Mouse (Mus musculus) spleen, adult 12 weeks (tissue): ENCODE results near the gene Gps1.
"Not testable (repeated sequence)": the region's sequence is repeated elsewhere in the genome, so short reads cannot be mapped to it uniquely, and the experiment has no call there.

ENCODE experiments used
- DNase-seq: peaks from one replicate; pipeline ENCODE4 v3.0.0; 2022; ENCODE audit warnings: low spot score

Gene Gps1

DNA sequence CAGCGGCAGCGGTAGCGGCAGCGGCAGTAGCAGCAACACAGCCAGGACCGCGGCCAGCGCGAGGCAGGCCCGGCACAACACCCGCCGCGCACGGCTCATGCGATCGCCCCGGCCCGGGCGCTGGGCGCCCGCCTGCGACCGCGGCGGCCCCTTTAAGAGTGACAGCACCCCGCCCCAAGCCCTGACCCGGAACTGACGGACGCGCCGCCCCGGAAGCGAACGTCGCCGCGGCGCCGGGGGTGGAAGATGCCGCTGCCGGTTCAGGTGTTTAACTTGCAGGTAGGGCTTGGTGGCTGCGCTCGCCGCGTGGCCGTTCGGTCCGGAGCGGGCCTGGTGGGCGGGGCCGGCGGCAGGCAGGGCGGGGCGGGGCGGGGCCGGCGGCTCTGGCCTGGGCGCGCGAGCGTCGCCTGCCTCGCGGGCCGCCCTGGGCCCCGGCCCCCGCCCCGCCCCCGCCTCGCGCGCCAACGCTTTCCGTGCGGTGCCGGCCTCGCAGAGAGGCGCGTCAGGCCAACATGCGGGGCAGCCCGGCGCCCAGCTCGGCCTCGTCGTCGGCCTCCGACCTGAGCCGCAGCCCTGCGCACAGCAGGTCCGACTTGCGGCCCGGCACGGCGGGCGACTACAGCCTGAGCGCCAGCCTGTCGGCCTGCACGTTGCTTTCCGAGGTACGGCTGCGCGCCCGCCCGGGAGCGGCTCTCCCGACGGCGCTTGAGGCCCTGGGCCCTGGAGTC lies at the start of gene Gps1, which contains the start of gene Rfng:
Gps1 (plus strand) TSS at position 209 of the 728 bp plus-strand sequence.
Rfng (minus strand) TSS at position 144 of the 728 bp plus-strand sequence.
- DNase-seq, result peak; percentile 77

DNA sequence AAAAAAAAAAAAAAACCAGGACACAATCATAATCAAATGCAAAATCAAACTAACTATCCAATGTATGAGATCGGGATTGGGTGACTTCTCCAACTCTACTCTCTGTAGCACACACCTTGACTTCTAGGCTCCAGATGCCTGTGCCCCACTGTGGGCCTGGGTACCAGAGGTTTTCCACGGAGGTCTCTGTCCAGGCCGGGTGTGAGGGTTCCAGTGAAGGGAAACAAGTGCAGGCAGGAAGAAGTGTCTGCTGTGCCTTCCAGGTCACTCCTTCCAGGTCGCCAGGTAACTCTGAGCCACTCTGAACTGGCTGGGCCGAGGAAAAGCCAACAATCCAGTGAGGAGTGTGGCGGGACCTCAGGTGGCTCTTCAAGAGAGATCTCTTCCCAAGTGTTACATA lies 47.6 kb upstream of the Gps1 start:
- no peak for DNase-seq

DNA sequence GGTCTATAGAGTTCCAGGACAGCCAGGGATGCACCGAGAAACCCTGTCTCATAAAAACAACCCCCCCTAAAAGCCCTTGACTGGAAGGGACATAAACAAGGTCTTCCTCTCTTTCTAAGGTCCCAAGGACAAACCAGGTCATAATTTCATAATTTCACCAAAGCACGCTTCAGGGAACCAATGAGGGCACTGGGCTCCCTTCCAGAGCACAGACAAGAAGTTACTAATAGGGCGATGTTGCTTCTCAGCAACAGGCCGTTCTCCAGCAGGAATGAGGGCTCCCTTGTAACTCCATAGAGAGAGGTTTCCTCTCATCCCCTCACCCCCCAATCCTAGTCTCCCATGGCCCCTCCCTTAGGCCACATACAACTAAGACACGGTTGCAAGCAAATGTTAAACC lies 43.1 kb upstream of the Gps1 start:
- no peak for DNase-seq

DNA sequence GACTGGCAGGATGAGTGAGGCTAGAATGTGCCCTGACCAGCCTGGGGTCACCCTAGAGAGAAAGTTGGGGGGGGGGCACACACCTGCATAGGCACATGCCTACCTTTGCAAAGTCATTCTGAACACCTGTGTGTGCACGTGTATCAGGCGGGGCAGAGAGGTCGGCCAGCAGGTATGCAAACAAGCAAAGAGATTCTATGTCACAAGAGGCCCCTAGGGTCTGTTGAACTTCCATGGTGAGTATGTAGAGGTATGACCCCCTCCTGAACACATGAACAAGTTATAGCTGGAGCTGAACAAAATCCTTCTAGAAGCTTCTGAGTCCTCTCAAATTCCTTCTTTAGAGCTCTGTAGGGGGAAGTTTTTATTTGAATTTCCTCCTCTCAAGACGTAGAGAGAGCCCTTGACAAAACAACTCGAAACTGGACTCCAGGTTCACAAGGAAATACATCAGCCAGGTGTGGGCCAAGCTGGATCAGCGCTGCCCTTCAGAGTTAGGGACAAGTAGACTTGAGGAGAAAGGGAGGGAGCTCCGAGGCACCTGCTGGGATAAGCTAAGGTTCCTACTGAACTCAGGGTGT lies 39.9 kb upstream of the Gps1 start:
- no peak for DNase-seq

DNA sequence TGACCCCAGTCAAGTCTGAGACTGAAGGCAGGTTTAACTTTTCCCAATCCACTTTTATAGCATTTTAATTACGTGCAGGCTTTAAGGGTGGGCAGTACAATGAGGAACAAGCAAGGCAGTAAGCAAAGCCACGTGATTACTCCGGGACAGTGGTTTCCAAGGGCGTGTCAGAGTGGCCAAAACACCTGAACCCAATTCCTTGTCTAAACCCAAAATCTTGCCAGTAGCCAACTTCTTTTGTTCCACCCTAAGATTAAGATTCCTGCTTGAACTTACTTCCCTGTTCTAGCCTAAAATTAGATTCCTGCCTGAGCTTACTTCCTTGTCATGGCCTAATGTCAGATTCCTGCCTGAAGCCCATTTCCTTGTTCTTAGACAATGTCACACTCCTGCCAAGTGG lies 36.1 kb upstream of the Gps1 start:
- no peak for DNase-seq

DNA sequence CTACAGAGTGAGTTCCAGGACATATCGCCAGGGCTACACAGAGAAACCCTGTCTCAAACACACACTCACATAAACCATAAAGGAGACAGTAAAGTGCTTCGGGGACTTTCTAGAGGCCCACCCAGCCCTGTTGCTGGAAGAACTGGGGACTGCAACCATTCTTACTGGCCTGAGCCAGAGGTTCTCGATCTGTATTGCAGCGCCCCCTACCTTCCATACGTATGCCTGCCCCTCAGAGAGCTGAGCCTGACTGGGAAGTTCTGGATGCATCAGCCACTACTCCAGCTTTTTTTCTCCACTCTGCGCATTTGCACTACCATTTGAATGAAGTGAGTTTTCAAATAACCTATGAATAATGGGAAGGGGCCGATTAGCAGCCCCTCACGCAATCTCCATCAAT lies 34.6 kb upstream of the Gps1 start:
- peak; percentile 11 for DNase-seq

DNA sequence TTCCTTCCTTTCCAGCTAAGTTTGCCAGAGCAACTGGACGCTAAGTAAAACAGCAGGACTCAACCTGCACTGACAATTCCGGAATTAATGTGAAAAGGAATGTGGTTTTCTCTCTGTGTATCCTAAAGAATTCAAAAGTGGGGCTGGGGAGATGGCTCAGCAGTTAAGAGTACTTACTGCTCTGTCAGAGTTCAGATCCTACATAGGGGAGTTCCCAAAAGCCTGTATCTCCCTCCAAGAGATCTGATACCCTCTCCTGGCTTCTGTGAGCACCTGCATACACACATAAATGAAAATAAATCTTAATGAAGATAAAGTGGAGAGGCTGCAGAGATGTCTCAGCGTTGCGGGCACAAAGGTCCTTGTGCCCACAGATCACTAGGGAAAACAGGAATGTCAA lies 32.5 kb upstream of the Gps1 start:
- no peak for DNase-seq

DNA sequence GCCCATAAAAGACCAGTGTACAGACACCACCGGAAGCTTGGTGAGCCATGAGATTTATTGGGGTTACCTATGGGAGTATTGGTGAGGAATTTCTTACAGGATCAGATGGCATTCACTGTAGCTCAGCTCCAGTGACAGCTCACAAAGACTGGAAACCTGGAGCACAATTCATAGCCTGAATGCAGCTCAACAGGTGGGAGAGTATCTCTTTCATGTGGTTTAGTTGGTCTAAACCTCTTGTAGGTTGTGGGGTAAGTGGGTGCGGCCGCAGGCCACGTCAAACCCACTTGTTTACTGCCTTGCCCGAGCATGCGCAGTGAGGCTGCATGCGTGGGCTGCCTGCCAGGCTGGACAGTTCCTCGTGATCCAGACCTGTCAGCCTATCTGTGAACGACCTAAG lies 23.8 kb upstream of the Gps1 start:
- no peak for DNase-seq

DNA sequence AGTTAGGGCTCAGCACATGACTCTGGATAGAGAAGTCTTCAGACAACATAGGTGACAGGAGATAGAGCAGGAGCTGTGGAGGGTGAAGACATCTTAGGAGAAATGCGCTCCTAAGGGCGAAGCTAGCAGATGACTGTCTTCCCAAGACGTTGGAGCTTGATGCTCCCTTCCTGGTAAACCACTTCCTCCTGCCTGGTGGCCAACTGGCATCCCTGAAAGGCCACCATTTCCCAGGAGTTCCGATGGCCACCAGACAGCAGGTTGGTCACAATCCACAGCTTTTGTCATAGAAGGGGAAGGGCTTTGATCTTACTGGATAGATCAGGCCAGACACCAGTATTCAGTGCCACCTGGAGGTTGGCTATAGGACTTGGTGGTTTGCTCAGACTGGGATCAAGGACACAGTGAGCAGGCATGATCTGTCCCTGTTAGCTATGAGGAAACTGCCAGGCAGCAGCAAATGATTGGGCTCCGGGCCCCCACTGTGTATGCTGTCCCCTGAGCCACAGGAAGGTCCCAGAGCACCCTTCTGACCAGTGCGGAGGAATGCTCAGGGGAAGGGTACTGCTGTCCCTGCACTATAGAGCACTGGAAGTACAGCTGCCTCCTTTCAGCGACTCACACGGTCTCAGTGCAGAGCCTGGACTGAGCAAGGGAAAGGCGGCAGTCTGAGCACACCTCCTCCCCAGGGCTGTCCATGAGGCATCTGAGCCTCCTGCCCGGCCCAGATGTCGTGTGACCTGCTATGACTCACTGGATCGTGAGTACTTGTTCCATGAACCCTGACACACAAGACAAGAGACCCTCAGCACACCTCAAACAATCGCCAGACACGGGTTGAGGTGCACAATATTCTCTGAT lies 22.0 kb upstream of the Gps1 start:
- no peak for DNase-seq

DNA sequence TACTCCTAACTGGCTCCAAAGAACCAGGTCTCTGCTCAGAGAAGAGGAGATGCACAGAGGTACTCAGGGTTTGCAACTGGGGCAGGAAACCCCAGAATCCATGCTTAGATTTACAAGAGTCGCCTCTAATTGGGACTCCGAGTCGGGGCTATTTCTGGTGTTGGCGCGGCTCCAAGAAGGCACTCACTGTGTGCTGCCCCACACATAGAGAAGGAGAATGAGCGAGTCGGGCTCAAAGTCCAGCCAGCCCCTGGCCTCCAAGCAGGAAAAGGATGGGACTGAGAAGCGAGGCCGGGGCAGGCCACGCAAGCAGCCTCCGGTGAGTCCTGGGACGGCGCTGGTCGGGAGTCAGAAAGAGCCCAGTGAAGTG lies 21.4 kb upstream of the Gps1 start, which contains the start of gene Hmga1b:
Hmga1b (plus strand) TSS at position 123 of the 370 bp plus-strand sequence.
- not testable (repeated sequence) for DNase-seq

DNA sequence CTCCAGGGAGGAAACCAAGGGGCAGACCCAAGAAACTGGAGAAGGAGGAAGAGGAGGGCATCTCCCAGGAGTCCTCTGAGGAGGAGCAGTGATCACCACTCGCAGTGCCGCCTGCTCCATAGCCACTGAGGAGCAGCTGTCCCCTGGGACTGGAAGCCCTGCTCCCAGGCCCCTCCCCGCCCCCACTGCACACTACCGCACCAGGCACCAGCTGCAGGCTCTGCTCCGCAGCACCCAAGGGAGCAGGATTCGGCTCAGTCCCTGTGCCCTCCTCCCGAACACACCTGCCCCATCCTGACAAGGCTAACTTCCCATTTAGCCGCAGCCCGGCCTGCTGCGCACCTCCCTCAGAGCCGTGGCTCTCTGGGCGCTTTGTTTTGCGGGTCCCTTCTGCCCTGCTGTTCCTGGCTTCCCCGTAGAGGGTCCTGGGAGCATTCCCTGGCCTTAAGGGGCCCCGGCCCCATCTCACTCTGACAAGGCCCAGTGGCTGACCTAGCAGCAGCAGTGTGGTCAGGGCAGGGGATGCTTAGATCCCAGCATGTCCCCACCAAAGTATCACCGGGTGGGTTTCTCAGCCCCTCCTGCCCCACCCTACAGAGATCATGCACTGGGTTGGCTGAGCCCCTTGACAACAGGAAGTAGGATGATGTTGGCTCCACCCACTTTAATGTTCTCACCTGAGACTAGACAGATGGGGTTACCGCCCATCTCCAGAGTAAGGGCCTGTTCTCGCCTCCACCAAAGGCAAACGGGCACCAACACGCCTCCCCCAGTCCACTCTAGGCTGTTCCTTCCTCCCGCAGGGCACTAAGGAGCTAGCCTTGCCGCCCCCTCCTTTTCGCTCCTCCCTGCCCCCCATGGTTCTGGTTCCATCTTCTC lies 20.7 kb upstream of the Gps1 start:
- DNase-seq, result not testable (repeated sequence)

DNA sequence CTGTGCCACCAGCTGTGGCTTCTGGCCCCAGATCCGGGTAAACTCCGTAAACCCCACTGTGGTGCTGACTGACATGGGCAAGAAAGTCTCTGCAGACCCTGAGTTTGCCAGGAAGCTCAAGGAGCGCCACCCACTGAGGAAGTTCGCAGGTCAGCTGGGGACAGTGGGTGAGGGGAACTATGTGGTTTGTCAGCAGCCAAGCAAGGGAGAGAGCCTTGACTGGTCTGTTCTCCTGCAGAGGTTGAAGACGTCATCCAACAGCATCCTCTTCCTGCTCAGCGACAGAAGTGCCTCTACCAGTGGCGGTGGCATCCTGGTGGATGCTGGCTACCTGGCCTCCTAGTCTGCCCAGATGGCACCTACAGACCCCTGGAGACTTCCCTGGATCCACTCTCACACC lies 17.0 kb upstream of the Gps1 start:
- not testable (repeated sequence) for DNase-seq

DNA sequence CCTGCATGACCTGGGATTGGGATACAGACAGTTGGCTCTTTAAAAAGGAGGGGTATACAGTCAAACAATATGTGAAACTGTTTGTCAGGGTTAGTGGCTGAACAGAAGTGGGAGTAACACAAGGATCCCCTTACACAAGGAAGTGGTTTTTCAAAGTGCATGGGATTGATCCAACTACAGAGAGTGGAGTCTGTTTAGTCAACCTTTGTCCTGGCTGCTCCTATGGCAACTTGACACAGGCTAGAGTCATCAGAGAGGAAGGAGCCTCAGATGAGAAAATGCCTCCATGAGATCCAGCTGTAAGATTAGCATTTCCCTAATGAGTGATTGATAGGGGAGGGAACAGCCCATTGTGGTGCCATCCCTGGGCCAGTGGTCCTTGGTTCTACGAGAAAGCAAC lies 15.9 kb upstream of the Gps1 start:
- DNase-seq, result no peak

DNA sequence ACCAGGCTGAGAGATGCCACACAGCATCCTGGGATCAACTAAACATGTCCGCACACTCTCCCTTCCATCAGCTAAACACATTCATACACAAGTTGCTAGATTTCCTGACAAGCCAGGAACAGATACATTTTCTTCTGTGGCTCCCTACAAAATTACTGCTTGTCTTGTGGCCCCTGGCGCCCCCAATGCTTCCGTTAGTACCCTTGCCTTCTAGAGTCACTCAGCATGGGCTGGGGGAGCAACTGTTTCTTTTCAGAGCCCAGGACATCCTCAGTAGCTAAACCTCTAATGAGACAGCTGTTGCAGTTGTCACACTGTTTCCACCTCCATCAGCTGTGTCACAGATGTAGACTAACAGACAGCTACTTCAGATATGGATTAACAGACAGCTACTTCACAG lies 11.3 kb upstream of the Gps1 start:
- no peak for DNase-seq

DNA sequence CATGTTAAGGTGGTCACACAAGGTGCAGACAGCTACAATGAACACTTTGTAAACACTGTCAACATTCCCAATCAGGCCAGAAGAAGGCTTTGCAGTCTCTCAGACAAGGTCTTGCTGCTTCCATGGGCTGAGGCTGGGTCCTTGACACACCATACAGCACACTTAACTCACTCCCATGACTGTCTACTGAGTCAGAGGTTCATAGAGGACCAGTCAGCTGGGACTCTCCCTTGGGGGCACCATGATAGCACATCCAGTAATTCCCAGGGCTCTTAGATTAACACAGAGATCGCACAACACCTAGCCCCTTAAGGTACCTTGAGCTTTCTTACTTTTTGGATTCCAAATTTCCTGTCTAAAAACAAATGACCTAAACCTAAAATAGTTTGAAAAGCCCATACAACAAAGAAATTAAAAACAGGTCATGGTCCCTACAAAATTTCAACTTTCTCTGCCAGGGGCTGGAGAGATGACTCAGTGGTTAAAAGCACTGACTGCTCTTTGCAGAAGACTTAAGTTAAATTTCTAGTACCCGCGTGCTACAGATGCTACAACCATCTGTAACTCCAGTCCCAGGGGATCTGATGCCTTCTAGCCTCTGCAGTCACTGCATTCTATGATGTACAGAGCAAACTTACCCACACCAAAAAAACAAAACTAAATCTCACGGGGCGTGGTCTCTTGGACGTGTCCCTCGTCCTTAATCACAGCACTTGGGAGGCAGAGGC lies 10.4 kb upstream of the Gps1 start:
- DNase-seq, result no peak

DNA sequence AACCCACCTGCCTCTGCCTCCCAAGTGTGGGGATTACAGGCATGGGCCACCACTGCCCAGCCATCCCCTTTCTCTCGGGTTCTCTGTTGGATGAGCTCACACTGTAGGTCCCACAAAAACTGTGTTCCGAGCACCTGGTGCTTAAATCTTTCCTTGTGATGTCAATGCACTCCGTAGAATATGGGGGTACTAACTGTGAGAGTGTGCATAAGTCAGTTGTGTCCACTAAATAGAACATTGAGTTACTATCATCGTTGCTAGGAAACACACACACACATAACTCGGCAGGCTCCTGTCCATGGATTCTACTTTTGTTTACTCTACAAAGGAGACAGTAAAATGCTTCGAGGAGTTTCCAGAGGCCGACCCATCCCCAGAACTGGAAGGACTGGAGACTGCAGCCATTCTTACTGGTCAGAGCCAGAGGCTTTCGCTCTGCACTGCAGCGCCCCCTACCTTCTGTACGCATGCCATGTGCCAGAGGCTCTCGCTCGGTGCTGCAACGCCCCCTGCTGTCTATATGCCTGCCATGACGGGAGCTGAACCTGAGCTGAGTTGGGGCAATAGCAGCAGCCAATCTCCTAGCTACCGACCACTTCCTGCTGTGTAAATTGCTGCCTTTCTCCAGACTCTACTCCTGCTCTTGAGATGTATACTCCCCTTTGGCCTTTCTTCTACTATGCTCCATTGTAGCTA lies 8.2 kb upstream of the Gps1 start:
- peak; percentile 79 for DNase-seq

DNA sequence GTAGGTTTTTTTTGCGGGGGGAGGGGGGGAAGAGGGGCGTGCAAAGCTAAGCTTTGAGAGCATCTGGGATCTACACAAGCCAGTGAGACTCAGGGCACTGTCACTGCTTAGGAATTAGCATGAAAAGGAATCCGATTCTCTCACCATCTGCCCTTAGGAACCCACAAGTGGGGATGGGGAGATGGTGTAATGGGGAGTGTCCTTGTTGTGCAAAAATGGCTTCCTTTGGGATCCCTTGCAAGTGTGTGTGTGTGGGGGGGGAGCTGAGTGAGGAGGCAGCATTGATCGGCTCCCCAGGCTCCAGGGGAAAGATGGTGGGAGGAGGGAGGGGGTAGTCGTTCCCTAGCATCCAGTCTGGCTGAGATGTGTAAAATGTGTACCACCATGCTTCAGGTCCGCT lies 6.9 kb upstream of the Gps1 start:
- DNase-seq, result no peak

DNA sequence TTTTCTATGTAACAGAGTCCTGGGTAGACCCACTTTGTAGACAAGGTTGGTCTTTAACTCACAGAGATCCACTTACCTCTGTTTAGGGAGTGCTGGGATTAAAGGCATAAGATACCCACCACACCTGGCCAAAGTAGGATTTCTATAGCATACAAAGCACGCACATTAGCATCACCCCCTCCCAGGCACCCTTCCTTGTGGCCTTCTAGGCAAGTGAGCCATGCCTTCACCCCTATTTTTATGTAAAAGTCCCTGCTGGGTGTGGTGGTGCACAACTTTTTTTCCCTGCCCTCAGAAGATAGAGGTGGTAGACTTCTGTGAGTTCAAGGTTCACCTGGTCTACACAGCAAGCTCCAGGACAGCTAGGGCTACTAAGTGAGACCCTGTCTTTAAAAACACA lies 4.2 kb upstream of the Gps1 start:
- no peak for DNase-seq

DNA sequence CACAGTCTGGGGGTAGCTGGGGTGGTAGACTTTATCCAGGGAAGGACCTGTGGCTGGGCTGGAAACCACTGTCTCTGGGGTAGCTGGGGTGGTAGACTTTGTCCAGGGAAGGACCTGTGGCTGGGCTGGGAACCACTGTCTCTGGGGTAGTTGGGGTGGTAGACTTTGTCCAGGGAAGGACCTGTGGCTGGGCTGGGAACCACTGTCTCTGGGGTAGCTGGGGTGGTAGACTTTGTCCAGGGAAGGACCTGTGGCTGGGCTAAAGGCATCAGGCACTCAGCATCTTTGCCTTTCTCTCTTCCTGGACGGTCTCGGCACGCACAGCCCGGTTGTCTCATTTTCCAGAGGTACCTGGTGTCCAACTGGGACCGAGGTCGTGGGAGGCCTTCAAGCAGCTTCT lies 2.7 kb upstream of the Gps1 start:
- DNase-seq, result not testable (repeated sequence)

DNA sequence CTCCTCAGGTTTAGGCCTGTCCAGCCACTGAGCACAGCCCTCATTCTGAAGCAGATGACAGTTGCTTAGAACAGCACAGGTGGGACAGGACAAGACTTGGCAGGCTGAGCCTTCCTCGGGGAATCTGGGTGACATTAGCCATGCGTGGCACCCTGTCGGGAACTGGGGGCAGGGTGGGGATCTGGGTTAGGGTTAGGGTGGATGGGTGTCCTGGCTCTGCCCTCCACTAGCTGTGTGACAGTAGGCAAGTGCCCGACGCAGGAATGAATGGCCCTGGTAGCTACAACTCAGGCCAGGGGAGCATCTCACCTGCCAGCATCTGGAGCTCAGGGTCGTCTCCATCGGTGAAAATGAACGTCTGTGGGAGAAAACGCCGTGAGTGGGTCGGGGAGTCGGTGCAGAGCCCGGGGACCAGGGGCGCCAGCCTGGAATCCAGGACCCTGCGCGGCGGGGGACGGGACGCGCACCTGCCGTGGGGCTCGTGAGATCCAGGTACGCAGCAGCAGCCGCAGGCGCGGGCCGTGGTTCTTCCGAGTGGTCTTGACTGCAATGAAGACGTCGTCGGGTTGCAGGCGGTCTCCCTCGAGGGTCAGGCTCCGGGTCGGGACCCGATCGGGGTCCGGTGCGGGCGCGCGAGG lies 527 bp upstream of the Gps1 start:
- no peak for DNase-seq
